Comparison of ENCODE assay signal across 8 mouse cellular contexts in the genomic region with DNA sequence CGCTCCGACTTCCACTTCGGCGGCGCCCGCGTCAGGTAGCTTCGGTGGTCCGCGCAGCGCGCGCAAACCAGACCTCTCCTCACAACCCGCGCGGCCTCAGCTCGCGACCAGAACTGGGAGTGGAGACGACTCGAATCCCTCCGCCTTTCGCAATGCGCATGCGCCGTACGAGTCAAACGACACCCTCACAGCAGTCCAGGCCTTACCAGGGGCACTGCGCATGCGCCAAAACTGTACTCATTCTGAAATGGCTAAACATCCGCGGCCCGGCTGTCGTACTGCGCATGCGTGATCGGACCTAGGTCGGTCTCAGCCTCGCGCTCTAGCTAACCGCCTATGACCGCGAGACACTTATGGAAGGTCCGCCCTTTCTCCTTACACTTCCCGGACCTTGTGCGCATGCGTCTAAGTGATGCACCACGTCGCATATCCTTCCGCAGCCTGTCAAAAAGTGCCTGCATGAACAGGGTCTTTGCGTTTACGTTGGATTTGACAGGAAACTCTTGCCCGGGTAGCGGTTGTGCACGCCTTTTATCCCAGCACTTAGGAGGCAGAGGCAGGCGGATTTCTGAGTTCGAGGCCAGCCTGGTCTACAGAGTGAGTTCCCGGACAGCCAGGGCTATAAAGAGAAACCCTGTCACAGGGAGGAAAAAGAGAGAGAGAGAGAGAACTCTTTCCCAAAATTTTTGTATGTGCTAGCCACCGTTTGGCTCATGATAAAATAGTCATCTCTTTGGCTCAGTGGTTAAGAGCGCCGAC. TPM values are rescaled to one million over a fixed set of nuclear protein-coding genes. Genes with fewer than 3 reads are reported as not detected.
DNase-seq lines count a peak whose midpoint lies in the region; ATAC-seq lines count a peak whose summit lies in the region.

A gene (minus strand): TSS at position 165 of the 759 bp plus-strand sequence.

- peaks cover 25% of the 10 kb centered on the region for H3K4me1 ChIP-seq in hindbrain, embryonic 15.5 days (replicated peaks)

- peaks cover 16% of the 10 kb centered on the region for H3K36me3 ChIP-seq in hindbrain, embryonic 15.5 days

- ATAC-seq in hindbrain, embryonic 15.5 days (ENCODE audit: low FRiP score, low read depth) = peak; percentile 97

- H3K9ac ChIP-seq in hindbrain, embryonic 15.5 days = peak within 1 kb of the TSS; percentile 77

- WGBS in hindbrain, embryonic 15.5 days = under 1% methylated on average over 60 of the region's 60 CpGs

- no peaks in the 10 kb centered on the region for H3K9me3 ChIP-seq in hindbrain, embryonic 15.5 days

- peak; percentile 100 for DNase-seq in T-cell, adult 2 months (ENCODE audit: low spot score)
- peak; percentile 100 for DNase-seq in cerebellum, postnatal 36 days
- peak; percentile 100 for DNase-seq in frontal cortex, postnatal 36 days (ENCODE audit: low spot score in 2 of 2)
- DNase-seq in left cerebral cortex, adult 11 months (ENCODE audit: low spot score) = peak; percentile 100
- peak; percentile 99 to 100 for DNase-seq in lung, postnatal 4 days
- peak; percentile 100 for DNase-seq in retina, postnatal 7 days (ENCODE audit: low read depth, low spot score)
- peak; percentile 100 for DNase-seq in urinary bladder, adult 2 months (ENCODE audit: low spot score)

- H3K4me3 ChIP-seq in hindbrain, embryonic 15.5 days = peak within 1 kb of the TSS; percentile 80

- peak within 1 kb of the TSS; percentile 80 for H3K4me2 ChIP-seq in hindbrain, embryonic 15.5 days

- H3K27ac ChIP-seq in hindbrain, embryonic 15.5 days (replicated peaks) = peak within 1 kb of the TSS; percentile 96

- H3K27me3 ChIP-seq in hindbrain, embryonic 15.5 days = no peaks in the 10 kb centered on the region

RNA-seq across cellular contexts. Expression of the gene that starts here (rescaled TPM):
- 179 and 183 TPM in 2 replicates for polyA plus RNA-seq in hindbrain, embryonic 15.5 days (2015; fragmentation: Nextera tagmentation; extraction: Ambion mirVana)
- polyA plus RNA-seq in urinary bladder, adult 2 months (2012; rRNA removed) = 364 and 412 TPM in 2 replicates

Comparison
In these comparisons a context has a peak if more than half of its experiments do, and no peak if none do; other contexts are left out.
1. Peak in every context shown above with its lines: DNase-seq, ATAC-seq, H3K4me3 ChIP-seq and H3K27ac ChIP-seq.